Mouse (Mus musculus): ENCODE data around the gene Lin7c. TPM values are rescaled to one million over a fixed set of nuclear protein-coding genes. Genes with fewer than 3 reads are reported as not detected.

Gene Lin7c
- polyA plus RNA-seq, 1 experiment from 2014 or later, result 44.4 TPM

DNA sequence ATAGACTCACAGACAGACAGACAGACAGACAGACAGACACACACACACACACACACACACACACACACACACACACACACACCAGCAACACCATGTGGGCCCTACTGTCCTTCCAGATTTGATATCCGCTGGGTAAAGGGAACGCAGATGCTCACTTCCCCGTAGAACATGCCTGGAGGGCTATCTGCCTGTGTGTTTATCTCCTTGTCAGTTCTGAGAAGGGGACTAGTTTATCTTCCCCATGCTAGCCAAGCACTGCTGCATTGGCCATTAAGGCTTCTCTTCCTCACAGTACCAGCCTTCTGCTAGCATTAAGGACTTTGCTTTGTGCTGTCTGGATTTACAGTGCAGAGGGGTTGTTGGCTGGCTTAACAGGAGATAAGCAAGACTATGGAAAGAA lies 38.6 kb downstream of the Lin7c start:
- DNase-seq (ENCODE audit: low spot score), result no peak
- Histone ChIP-seq H3K4me1 (replicated peaks; ENCODE audit: control insufficient read depth, insufficient read depth, low read length) (peaks cover 14% of the 10 kb centered on the region), H3K4me2 (no peak overlapping the region), H3K27ac (ENCODE audit: low read depth, low read length) (no peak overlapping the region), H3K36me3 (ENCODE audit: control insufficient read depth, insufficient read depth, low read length) (no peaks in the 10 kb centered on the region), H3K9ac (ENCODE audit: low read depth, low read length) (no peak overlapping the region), H3K9me3 (ENCODE audit: control insufficient read depth, low read length) (no peaks in the 10 kb centered on the region), H3K27me3 (replicated peaks; ENCODE audit: control insufficient read depth, insufficient read depth, low read length) (no peaks in the 10 kb centered on the region), H3K4me3 (ENCODE audit: low read depth, low read length) (no peak overlapping the region)
- ATAC-seq (replicated peaks; ENCODE audit: low FRiP score), result peak; percentile 61
- WGBS, result 29% methylated on average over 3 of the region's 3 CpGs

DNA sequence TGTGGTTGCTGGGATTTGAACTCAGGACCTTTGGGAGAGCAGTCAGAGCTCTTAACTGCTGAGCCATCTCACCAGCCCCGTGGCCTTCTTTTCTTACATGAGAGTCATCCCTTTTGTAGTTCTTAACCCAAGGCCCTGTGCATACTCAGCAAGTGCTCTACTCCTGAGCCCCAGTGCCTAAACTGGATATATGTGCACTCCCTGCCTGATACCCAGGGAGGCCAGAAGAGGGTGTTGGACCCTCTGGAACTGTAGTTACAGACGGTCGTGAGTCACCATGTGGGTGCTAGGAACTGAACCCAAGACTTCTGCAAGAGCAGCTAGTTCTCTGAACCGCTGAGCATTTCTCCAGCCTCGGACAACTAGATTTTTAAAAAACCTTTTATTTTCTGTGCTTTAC lies 39.7 kb downstream of the Lin7c start:
- Histone ChIP-seq H3K9ac (ENCODE audit: low read depth, low read length) (no peak overlapping the region), H3K4me2 (no peak overlapping the region), H3K4me1 (replicated peaks; ENCODE audit: control insufficient read depth, insufficient read depth, low read length) (peaks cover 16% of the 10 kb centered on the region), H3K36me3 (ENCODE audit: control insufficient read depth, insufficient read depth, low read length) (no peaks in the 10 kb centered on the region), H3K4me3 (ENCODE audit: low read depth, low read length) (no peak overlapping the region), H3K9me3 (ENCODE audit: control insufficient read depth, low read length) (no peaks in the 10 kb centered on the region), H3K27me3 (replicated peaks; ENCODE audit: control insufficient read depth, insufficient read depth, low read length) (no peaks in the 10 kb centered on the region), H3K27ac (ENCODE audit: low read depth, low read length) (no peak overlapping the region)
- DNase-seq (ENCODE audit: low spot score), result no peak
- no peak for ATAC-seq (replicated peaks; ENCODE audit: low FRiP score)
- 90% methylated on average over 5 of the region's 5 CpGs for whole genome bisulfite sequencing

DNA sequence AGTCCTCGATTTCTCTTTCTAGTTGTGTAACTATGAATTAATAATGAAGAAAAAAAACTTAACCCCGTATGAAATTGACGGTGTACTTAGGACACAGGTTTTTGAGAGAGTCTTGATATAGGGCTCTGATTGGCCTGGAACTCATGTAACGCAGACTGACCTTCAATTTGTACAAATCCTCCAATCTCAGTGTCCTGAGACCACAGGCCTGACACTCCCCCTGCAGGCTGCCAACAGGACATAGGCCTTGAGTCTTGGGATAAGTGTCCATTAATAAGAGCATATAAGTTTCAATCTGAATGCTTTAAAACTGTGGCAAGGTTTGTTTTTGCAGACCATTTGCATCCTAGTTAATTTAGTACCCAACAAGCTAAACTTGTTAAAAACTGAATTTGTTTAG lies 40.1 kb downstream of the Lin7c start:
- H3K4me1 ChIP-seq (replicated peaks; ENCODE audit: control insufficient read depth, insufficient read depth, low read length), result peaks cover 16% of the 10 kb centered on the region

DNA sequence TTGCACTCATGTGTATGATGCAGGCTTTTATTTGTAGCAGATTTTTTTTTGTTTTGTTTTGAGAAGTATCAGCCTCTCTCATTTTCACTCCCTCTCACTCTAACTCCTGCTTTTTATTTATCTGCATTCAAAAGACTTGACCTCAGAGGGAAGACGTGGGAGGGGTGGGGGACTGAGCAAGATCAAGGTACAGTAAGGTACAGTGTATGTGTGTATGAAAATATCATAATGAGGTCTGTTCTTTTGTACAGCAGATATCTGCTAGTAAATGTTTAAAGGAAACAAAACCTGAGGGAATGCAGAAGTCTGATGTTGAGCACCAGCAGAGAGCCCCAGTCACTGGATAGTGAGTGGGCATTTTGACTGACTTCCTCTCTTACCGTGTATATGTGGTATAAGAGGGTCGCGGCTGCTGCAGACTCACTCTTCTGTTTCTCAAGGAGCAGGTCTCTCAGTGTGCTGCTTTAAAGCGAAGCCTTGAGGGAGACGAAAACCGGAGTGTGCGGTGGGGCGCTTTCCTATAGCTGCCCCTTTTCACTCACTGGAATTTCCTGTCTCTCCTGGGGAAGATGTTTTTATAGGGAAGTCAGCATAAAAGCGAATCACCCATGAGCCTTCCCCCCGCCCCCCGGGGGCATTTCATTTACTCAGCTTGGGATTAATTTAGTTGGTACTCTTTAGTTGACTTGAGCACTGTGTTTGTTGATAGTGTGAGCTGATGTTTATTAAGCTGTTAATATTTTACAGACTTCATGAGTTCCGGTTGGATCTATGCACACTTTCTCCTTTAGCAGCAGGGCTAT lies 41.5 kb downstream of the Lin7c start:
- DNase-seq (ENCODE audit: low spot score), result no peak
- WGBS, result 48% methylated on average over 13 of the region's 13 CpGs
- peak; percentile 13; the same call in 1 of the 2 replicates for ATAC-seq (replicated peaks; ENCODE audit: low FRiP score)

More for the DNA sequence above, 40.1 kb downstream of the Lin7c start:
- WGBS, result 91% methylated on average over 4 of the region's 4 CpGs
- no peak for DNase-seq (ENCODE audit: low spot score)
- Histone ChIP-seq H3K36me3 (ENCODE audit: control insufficient read depth, insufficient read depth, low read length) (no peaks in the 10 kb centered on the region), H3K27me3 (replicated peaks; ENCODE audit: control insufficient read depth, insufficient read depth, low read length) (no peaks in the 10 kb centered on the region), H3K4me2 (no peak overlapping the region), H3K9me3 (ENCODE audit: control insufficient read depth, low read length) (no peaks in the 10 kb centered on the region), H3K9ac (ENCODE audit: low read depth, low read length) (no peak overlapping the region), H3K4me3 (ENCODE audit: low read depth, low read length) (no peak overlapping the region), H3K27ac (ENCODE audit: low read depth, low read length) (no peak overlapping the region)
- ATAC-seq (replicated peaks; ENCODE audit: low FRiP score), result no peak

DNA sequence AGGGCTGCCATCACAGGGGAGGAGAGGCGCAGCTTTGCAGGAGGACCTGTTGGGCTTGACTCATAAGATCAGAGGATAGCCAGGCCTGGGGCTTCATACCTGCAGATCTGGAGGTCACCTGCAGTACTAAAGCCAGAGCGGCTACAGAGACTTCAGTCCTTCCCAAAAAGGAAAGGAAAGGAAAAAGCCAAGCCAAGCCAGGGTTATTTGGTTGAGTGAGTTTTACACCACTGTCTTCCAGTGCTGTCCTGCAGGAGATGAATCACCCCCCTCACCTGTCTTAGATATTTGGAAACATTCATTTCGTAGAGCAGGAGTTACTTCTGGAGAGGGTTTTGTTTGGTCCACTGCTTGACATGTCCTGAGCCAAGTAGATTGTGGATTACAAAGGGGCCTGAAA lies 42.5 kb downstream of the Lin7c start:
- H3K4me1 ChIP-seq (replicated peaks; ENCODE audit: control insufficient read depth, insufficient read depth, low read length), result peaks cover 24% of the 10 kb centered on the region
- no peaks in the 10 kb centered on the region for H3K9me3 ChIP-seq (ENCODE audit: control insufficient read depth, low read length)
- no peaks in the 10 kb centered on the region for H3K36me3 ChIP-seq (ENCODE audit: control insufficient read depth, insufficient read depth, low read length)
- ATAC-seq (replicated peaks; ENCODE audit: low FRiP score) (no peak), DNase-seq (ENCODE audit: low spot score) (no peak)
- H3K4me2 ChIP-seq, result no peak overlapping the region
- H3K4me3 ChIP-seq (ENCODE audit: low read depth, low read length), result no peak overlapping the region
- H3K9ac ChIP-seq (ENCODE audit: low read depth, low read length), result no peak overlapping the region
- 80% methylated on average over 3 of the region's 3 CpGs for WGBS
- no peak overlapping the region for H3K27ac ChIP-seq (ENCODE audit: low read depth, low read length)
- H3K27me3 ChIP-seq (replicated peaks; ENCODE audit: control insufficient read depth, insufficient read depth, low read length), result no peaks in the 10 kb centered on the region

More for the DNA sequence above, 41.5 kb downstream of the Lin7c start:
- H3K27me3 ChIP-seq (replicated peaks; ENCODE audit: control insufficient read depth, insufficient read depth, low read length), result no peaks in the 10 kb centered on the region
- H3K4me3 ChIP-seq (ENCODE audit: low read depth, low read length), result no peak overlapping the region
- H3K4me1 ChIP-seq (replicated peaks; ENCODE audit: control insufficient read depth, insufficient read depth, low read length), result peaks cover 24% of the 10 kb centered on the region
- peak overlapping the region; percentile 51 for H3K4me2 ChIP-seq
- no peaks in the 10 kb centered on the region for H3K9me3 ChIP-seq (ENCODE audit: control insufficient read depth, low read length)
- H3K27ac ChIP-seq (ENCODE audit: low read depth, low read length), result peak overlapping the region; percentile 53
- no peak overlapping the region for H3K9ac ChIP-seq (ENCODE audit: low read depth, low read length)
- H3K36me3 ChIP-seq (ENCODE audit: control insufficient read depth, insufficient read depth, low read length), result no peaks in the 10 kb centered on the region

DNA sequence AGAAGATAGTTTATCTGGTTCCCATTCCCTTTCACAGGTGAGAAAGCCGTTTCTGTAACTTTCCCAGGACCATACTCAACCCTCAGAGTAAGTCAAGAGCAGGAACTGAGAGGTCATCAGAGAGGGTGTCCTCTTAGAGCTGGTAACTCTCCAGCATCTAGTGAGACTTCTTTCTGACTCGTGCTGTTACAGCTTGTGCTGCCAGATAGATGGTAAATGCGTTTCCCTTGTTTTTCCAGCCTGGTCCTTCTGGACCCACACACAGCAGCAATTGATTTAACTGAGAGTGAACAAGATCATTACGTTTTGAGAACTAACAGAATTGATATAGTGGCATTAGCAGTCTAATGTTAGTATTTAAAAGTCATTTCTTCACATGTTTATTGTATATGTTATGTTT lies 43.4 kb downstream of the Lin7c start:
- Histone ChIP-seq H3K36me3 (ENCODE audit: control insufficient read depth, insufficient read depth, low read length) (no peaks in the 10 kb centered on the region), H3K4me3 (ENCODE audit: low read depth, low read length) (no peak overlapping the region), H3K27ac (ENCODE audit: low read depth, low read length) (no peak overlapping the region), H3K4me2 (no peak overlapping the region), H3K4me1 (replicated peaks; ENCODE audit: control insufficient read depth, insufficient read depth, low read length) (peaks cover 19% of the 10 kb centered on the region), H3K9ac (ENCODE audit: low read depth, low read length) (no peak overlapping the region), H3K27me3 (replicated peaks; ENCODE audit: control insufficient read depth, insufficient read depth, low read length) (no peaks in the 10 kb centered on the region), H3K9me3 (ENCODE audit: control insufficient read depth, low read length) (no peaks in the 10 kb centered on the region)
- DNase-seq (ENCODE audit: low spot score) (no peak), ATAC-seq (replicated peaks; ENCODE audit: low FRiP score) (no peak)
- 72% methylated on average over 4 of the region's 4 CpGs for WGBS

DNA sequence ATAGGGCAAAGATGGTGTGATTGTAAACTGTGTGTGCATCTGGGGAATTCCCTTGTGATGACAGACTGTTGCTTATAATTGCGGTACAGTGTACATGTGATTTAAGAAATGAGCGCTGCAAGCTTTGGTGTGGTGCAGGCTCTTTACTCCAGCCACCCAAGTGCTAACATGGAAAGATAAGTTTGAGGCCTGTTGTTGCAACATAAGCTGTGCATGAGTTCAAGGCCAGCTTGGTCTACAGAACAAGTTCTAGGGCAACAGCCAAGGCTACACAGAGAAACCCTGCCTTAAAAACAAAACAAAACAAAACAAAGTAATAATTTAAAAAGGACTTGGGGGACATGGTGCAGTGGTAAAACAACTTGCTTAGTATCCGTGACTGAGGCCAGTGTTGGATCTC lies 44.5 kb downstream of the Lin7c start:
- whole genome bisulfite sequencing, result 94% methylated on average over 3 of the region's 3 CpGs
- Histone ChIP-seq H3K27ac (ENCODE audit: low read depth, low read length) (no peak overlapping the region), H3K4me2 (no peak overlapping the region), H3K27me3 (replicated peaks; ENCODE audit: control insufficient read depth, insufficient read depth, low read length) (no peaks in the 10 kb centered on the region), H3K9ac (ENCODE audit: low read depth, low read length) (no peak overlapping the region), H3K36me3 (ENCODE audit: control insufficient read depth, insufficient read depth, low read length) (no peaks in the 10 kb centered on the region), H3K4me3 (ENCODE audit: low read depth, low read length) (no peak overlapping the region), H3K9me3 (ENCODE audit: control insufficient read depth, low read length) (no peaks in the 10 kb centered on the region), H3K4me1 (replicated peaks; ENCODE audit: control insufficient read depth, insufficient read depth, low read length) (peaks cover 15% of the 10 kb centered on the region)
- no peak for ATAC-seq (replicated peaks; ENCODE audit: low FRiP score)
- no peak for DNase-seq (ENCODE audit: low spot score)

DNA sequence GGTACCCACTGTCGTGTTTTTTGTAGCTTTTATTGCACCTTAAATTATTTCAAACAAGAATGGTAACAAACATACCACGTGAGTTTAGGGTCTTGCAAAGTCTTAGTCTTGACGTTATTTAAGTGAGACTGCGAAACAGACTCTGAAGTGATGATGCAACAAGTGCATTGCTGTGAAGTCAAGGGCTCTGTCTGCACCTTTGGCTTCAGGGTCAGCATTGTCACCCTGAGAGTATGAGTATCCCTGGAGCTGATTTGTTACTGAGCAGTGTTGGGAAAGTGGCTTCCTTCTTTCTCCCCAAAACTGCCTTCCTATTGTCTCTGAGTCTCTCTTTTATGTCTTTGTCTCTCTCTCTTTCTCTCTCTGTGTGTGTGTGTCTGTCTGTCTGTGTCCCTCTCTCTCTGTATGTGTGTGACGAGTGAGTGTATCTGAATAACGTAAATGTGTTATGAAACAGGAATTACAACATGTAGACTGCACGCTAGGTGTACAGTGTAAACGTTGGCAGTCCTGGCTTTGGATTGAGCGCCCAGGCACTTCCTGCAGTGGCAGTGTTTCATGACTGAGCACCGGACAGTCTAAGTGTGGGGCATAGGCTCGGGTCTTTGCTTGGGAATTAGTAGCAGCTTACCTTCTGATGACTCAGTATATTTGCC lies 45.2 kb downstream of the Lin7c start:
- Histone ChIP-seq H3K27ac (ENCODE audit: low read depth, low read length) (no peak overlapping the region), H3K36me3 (ENCODE audit: control insufficient read depth, insufficient read depth, low read length) (no peaks in the 10 kb centered on the region), H3K9ac (ENCODE audit: low read depth, low read length) (no peak overlapping the region), H3K9me3 (ENCODE audit: control insufficient read depth, low read length) (no peaks in the 10 kb centered on the region), H3K4me3 (ENCODE audit: low read depth, low read length) (no peak overlapping the region), H3K4me1 (replicated peaks; ENCODE audit: control insufficient read depth, insufficient read depth, low read length) (peaks cover 15% of the 10 kb centered on the region), H3K4me2 (no peak overlapping the region), H3K27me3 (replicated peaks; ENCODE audit: control insufficient read depth, insufficient read depth, low read length) (no peaks in the 10 kb centered on the region)
- 76% methylated on average over 11 of the region's 11 CpGs for WGBS
- no peak for ATAC-seq (replicated peaks; ENCODE audit: low FRiP score)
- DNase-seq (ENCODE audit: low spot score), result no peak

DNA sequence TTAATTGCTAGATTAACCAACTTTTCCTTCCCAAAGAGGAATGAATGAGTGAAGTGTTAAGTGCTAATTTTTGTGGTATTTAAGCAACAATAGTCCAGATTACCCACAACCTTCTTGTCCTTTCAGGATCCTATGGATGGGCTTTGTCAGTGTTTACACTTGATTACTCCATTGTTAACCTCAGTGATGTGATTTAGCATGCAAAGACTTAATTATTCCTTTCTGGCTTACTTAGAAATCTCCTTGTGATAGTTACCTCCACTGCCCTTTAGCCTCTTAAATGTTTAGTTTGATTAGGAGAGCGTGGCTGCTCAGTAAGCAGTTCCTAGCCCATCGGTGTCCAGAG lies 45.7 kb downstream of the Lin7c start:
- WGBS, result 73% methylated on average over 2 of the region's 2 CpGs
- no peak for DNase-seq (ENCODE audit: low spot score)
- Histone ChIP-seq H3K9ac (ENCODE audit: low read depth, low read length) (no peak overlapping the region), H3K4me3 (ENCODE audit: low read depth, low read length) (no peak overlapping the region), H3K27me3 (replicated peaks; ENCODE audit: control insufficient read depth, insufficient read depth, low read length) (no peaks in the 10 kb centered on the region), H3K36me3 (ENCODE audit: control insufficient read depth, insufficient read depth, low read length) (no peaks in the 10 kb centered on the region), H3K4me2 (no peak overlapping the region), H3K27ac (ENCODE audit: low read depth, low read length) (no peak overlapping the region), H3K9me3 (ENCODE audit: control insufficient read depth, low read length) (no peaks in the 10 kb centered on the region), H3K4me1 (replicated peaks; ENCODE audit: control insufficient read depth, insufficient read depth, low read length) (peaks cover 15% of the 10 kb centered on the region)
- no peak for ATAC-seq (replicated peaks; ENCODE audit: low FRiP score)

Measured in liver, embryonic 11.5 days (tissue).